In genomic region chr19:28531750-28532149, GRCm38 (mm10) we compare ENCODE assay signal across 24 mouse cellular contexts.
DNase-seq lines count a peak whose midpoint lies in the region; ATAC-seq lines count a peak whose summit lies in the region.
"Had no signal": no experiment of that assay in that cellular context is flagged by ENCODE, and none has a peak within 500 bp of the region (broad histone marks: within the 10 kb centered on the region; RNA-seq: fewer than 3 reads in every experiment).

No protein-coding gene starts in this region.

- no peaks in the 10 kb centered on the region for H3K9me3 ChIP-seq in heart, embryonic 10.5 days
- H3K9me3 ChIP-seq: embryonic facial prominence, embryonic 10.5 days; forebrain, embryonic 10.5 days; heart, embryonic 15.5 days; hindbrain, embryonic 13.5 days; limb, embryonic 12.5 days; stomach, embryonic 15.5 days had no signal

- no peaks in the 10 kb centered on the region for H3K4me1 ChIP-seq in heart, embryonic 10.5 days
- H3K4me1 ChIP-seq: embryonic facial prominence, embryonic 10.5 days; forebrain, embryonic 10.5 days; heart, embryonic 15.5 days; hindbrain, embryonic 13.5 days; limb, embryonic 12.5 days; stomach, embryonic 15.5 days had no signal

- 0 out of 2 replicates have a peak, but pooled peaks have one; percentile 15 for ATAC-seq in common myeloid progenitor, adult 5-6 weeks (replicated peaks; ENCODE audit: low read depth, poor library complexity, severe bottlenecking)
- ATAC-seq: activated CD4-positive, CD25-positive, alpha-beta regulatory T cell, adult 4 months; forebrain, embryonic 16.5 days; midbrain, embryonic 16.5 days had no signal

- peak; percentile 86 for DNase-seq in heart, adult 11 months
- no peak for DNase-seq in heart, embryonic 10.5 days (ENCODE audit: low spot score)
- peak; percentile 51 for DNase-seq in NIH3T3 (ENCODE audit: low read depth)
- DNase-seq in lung, postnatal 36 days, result peak; percentile 13
- DNase-seq in right cerebral cortex, postnatal 10 days (ENCODE audit: low spot score in 2 of 2), result no peak
- DNase-seq in spleen, postnatal 10 days (ENCODE audit: low spot score in 2 of 2), result no peak
- DNase-seq: cerebellum, adult 11 months; cerebellum, adult 9-11 months; gastrocnemius, postnatal 25 days; heart, postnatal 36 days; kidney, adult 2 months; layer of hippocampus, postnatal 36 days; right cerebral cortex, postnatal 4 days had no signal

- no peak overlapping the region for H3K27ac ChIP-seq in heart, embryonic 10.5 days
- H3K27ac ChIP-seq: embryonic facial prominence, embryonic 10.5 days; forebrain, embryonic 10.5 days; heart, embryonic 15.5 days; hindbrain, embryonic 13.5 days; kidney, postnatal 0 days; limb, embryonic 12.5 days; stomach, embryonic 15.5 days had no signal

- no peak overlapping the region for H3K4me3 ChIP-seq in heart, embryonic 10.5 days
- H3K4me3 ChIP-seq: embryonic facial prominence, embryonic 10.5 days; forebrain, embryonic 10.5 days; heart, embryonic 15.5 days; hindbrain, embryonic 13.5 days; limb, embryonic 12.5 days; stomach, embryonic 15.5 days had no signal

- 81% methylated on average over 9 of the region's 9 CpGs for WGBS in heart, embryonic 10.5 days

- no peaks in the 10 kb centered on the region for H3K36me3 ChIP-seq in heart, embryonic 10.5 days
- H3K36me3 ChIP-seq: heart, embryonic 15.5 days; hindbrain, embryonic 13.5 days; limb, embryonic 12.5 days; stomach, embryonic 15.5 days had no signal

- no peaks in the 10 kb centered on the region for H3K27me3 ChIP-seq in heart, embryonic 10.5 days (ENCODE audit: insufficient read depth, poor library complexity, severe bottlenecking)
- H3K27me3 ChIP-seq: heart, embryonic 15.5 days; hindbrain, embryonic 13.5 days; limb, embryonic 12.5 days; stomach, embryonic 15.5 days had no signal

Comparison
In these comparisons a context has a peak if more than half of its experiments do, and no peak if none do; other contexts are left out.
1. DNase-seq: peak in heart, adult 11 months (single experiment), NIH3T3 (single experiment) and lung, postnatal 36 days (single experiment); none in heart, embryonic 10.5 days (single experiment), right cerebral cortex, postnatal 10 days (0 of 2) and spleen, postnatal 10 days (0 of 2).